ENCODE assay signal across 1 mouse cellular context in genomic region chr5:92353517-92353916, GRCm38 (mm10).
TF ChIP-seq lines count a peak whose summit lies in the region.

No protein-coding gene starts in this region.

TF ChIP-seq in MEL, 35 proteins besides CTCF, POLR2A, EP300 and RAD21 (continued from another document):
- TF ChIP-seq ETS1 (IDR thresholded peaks at IDR 0.05; ENCODE audit: low read depth, low read length) (0 out of 2 replicates have a peak, but pooled peaks have one; percentile 15), TCF12 (IDR thresholded peaks at IDR 0.05; ENCODE audit: low read depth, low read length) (no peak), USF2 (IDR thresholded peaks at IDR 0.05; ENCODE audit: borderline replicate concordance in 1 of 2, insufficient read depth in 1 of 2, low read depth in 1 of 2, low read length in 2 of 2) (no peak), GABPA (IDR thresholded peaks at IDR 0.05; ENCODE audit: low read depth, low read length) (no peak)
